Mouse (Mus musculus) 416B (cell line): ENCODE measurements around the gene Slc16a10.

Source experiments
- DNase-seq: peaks from one replicate; pipeline ENCODE4 v3.0.0; 2011; ENCODE audit warnings: low read depth

Slc16a10 gene

DNA sequence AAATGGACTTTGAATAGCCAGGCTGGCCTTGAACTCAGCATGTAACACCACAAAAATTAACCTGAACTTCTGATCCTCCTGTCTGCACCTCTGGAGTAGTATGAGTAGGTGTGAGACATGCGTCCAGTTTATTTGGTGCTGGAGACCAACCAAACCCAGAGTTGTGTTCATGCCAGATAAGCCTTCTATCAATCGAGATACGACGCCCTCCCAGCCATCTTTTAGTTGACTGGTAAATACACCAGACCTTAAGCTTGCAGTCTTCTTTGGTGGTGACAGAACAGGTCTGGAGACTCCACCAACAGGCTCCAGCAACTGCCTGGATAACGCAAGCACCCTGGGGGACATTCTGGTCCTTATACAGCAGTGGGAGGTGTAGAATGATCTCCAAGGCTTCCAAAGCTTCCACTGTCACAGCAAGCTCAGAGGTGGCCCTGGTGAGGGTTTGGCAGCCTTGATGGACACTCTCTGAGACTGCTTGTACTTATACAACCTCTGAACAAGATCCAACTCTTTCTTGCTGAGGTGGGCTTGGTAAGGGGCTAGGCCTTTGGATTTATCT lies 7.6 kb upstream of the Slc16a10 start:
- DNase-seq, result no peak

DNA sequence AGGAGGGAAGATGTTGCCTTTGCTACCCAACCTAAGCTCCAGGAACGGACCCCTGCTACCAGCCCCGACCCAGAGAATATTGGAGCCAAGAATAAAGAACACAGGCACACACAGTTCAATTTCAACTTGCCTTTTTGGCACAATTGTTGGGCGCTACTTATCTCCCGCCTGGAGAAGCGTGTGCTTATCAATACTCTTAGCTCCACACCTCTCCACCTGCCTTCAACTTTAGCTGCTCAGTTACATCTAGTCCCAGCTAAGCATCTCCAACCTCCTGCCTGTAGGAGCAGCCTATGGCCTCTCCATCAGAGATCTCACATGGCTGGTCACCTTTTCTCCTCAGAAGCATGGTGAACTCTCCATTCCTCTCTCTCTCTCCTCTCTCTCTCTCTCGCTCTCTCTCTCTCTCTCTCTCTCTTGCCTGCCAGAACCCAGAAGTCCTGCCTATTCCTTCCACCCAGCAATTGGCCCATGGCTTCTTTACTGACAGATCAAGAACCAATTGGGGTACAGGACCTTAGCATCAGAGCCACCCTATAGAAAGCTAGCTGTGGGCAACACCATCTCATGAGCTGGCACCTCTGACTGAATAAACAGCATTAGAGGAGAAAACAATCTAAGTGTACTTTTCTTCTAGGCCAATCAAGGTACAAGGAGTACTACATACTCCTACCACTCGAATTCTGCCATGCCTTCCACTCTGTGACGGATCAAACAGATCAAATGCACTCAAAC lies 5.4 kb upstream of the Slc16a10 start:
- DNase-seq, result no peak

GRCm38 (mm10) chr10:40146451-40146850 lies 4.4 kb upstream of the Slc16a10 start:
- DNase-seq, result no peak

GRCm38 (mm10) chr10:40144815-40145214 lies 2.8 kb upstream of the Slc16a10 start:
- DNase-seq, result peak; percentile 71

DNA sequence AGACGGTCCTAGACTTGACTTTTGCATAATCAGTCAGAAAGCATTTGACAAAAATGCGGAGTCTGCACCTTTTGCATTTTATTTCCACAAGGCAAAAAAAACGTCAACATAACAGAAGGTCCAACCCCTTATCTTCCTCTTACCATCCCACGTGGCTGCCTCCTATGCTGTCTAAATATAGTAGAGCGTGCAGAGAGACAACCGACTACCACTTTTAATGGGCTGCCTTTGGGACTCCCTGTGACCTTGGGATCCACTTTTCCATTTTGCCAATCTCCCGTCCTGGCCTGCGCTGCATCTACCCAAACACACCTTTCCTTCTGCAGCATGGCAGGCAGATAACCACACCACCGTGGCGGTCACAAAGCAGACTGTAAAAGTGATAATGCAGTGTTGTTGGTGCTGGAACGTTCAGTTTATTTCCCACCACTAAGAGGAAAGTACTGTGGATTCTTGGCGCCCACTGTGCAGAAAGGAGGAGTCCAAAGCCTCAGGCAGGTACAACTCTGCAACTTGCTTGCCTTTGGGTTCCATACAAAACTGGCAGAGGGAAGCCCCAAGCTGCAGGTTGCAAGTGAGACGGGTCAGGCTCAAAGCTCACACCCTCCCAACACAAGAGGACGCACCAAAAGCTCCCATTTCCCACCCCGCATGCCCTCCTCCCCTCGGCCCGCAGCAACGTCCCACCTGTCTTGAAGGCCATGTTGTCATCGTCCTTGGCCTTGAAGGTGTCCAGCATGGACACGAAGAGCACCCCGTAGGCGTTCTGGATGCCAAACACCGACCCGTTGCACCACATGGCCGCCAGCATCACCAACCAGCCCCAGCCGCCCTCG lies 824 bp downstream of the Slc16a10 start:
- peak; percentile 50 for DNase-seq

DNA sequence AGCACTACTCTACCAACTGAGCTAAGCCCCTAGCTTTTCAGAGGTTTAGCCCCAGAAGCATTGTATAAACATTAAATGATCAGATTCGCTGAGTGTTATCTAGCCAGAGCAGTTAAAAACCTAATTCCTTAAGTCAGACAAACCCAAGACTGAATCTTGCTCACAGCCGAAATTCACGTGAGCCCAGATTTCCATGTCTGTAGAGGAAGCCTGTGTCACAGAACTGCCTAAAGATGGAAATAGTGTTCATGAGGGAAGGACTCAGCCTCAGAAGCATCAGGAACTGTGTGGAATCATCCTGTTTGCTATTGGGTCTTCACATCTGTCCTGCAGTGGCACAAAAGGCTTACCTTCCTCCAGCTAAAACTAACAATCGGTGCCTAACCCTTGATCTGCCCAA lies 2.4 kb downstream of the Slc16a10 start:
- no peak for DNase-seq

DNA sequence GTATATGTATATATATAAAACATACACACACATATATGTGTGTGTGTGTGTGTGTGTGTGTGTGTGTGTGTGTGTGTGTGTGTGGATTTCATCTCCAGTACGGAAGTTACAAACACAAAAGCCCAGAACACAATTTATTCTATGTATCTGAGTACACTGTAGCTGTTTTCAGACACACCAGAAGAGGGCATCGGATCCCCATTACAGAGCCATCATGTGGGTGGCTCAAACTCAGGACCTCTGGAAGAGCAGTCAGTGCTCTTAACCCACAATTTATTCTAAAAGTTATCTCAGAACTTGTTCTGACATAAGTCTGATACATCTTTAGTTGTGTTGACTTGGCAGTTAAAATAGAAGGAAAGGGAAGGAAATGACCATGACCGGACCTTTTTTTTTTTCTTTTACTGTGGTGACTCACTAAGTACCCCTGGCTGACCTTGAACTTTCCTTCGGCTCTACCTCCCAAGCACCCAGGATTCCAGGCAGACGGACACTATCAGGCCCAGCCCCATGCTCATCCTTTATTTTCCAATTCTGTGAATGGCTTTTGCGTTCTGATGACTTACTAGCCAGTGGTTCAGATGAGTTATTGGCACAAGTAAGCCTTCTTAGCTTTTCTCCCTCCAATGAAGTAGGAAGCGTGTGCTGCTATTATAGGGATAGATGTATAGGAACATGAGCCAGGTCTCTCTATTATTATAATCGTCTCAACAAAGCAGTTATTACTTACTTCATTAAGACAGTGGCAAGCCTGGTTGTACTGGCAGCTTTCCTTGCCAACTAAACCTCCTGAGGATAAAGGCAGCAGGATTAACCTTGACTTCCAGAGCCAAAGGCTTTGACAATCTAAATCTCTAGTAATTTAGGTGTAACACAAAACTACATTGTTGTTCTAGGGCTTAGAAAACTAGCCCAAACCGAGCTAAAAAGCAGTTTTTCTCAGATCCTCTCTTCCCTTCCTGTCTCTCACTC lies 6.0 kb downstream of the Slc16a10 start:
- DNase-seq, result peak; percentile 86

DNA sequence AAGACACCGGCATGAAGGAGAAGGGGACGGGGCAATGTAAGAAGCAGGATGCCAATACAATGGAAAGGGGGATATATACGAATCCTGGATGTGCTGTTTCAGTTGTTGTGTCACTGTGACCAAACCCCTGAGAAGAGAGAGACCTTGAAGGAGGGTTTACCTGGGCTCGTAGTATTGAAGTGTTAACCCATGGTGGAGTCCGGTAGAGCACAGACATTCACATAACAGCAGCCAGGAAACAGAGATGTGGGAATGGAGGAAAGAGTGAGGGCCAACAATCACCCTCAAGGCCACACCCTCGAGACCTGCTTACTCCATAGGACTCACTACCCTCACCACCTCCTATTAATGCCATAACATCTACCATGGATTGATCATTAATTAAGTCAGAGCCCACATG lies 7.2 kb downstream of the Slc16a10 start:
- DNase-seq, result no peak

DNA sequence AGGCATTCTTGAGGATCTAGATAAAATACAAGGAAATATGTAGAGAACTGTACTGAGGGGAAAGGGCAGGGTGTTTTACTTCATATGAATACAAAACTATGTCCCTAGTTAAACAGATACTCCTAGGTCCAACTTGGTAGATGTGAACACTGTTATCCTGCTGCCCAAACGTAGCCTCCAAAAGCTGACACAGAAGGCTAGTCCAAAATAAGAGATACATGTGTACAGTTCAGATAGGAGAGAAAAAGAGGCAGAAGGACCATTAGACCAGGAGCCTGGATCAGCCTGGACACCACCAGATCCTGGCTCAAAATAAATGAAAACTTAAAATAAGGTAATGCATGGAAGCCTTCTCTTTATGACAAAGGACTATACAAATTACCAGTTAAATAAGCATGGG lies 8.4 kb downstream of the Slc16a10 start:
- DNase-seq, result no peak

DNA sequence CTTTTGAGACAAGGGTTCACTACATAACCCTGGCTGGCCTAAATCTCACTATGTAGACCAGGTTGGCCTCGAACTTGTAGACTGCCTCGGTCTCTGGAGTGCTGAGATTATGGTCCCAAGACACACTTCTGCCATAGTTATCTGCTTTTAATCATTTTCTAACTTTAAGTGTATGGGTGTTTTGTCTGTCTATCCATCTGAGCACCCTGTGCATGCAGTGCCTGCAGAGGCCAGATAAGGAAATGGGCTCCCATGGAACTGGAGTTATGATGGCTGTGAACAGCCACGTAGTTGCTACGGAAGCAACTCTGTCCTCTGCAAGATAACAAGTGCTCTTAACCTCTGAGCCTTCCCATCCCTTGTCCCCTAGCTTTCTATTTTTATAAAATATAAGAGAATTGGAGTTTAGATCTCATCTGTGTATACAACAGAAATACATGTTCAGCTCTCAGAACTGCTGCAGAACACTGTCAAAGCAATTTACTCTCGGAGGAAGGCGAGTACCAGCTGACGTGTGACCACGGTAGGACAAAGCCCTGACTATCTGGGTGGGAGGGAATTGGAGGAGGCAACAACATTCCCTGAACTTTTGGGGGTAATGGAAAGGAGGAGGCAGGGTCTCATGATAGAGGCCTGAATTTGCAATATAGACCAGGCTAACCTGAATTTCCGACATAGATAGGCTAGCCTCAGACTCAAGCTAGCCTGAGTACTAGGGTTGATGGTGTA lies 10.2 kb downstream of the Slc16a10 start:
- peak; percentile 88 for DNase-seq

GRCm38 (mm10) chr10:40130126-40130525 lies 11.9 kb downstream of the Slc16a10 start:
- no peak for DNase-seq

DNA sequence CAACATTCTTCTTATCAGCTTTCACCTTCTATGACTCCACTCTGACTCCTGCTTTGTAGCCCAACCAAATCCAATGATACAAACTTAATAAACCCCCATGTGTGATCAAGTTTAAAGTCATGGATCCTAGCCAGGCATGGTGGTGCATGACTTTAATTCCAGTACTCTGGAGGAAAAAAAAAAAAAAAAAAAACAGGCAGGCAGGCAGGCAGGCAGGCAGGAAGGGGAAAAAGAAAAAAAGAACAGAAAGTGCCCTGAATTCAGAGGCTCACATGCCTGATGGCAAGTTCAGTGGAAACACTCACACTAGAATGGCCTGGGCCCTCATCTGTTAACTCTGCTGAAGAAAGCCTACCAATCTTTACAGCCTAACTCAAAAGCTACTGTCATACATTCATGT lies 12.9 kb downstream of the Slc16a10 start:
- DNase-seq, result peak; percentile 24

DNA sequence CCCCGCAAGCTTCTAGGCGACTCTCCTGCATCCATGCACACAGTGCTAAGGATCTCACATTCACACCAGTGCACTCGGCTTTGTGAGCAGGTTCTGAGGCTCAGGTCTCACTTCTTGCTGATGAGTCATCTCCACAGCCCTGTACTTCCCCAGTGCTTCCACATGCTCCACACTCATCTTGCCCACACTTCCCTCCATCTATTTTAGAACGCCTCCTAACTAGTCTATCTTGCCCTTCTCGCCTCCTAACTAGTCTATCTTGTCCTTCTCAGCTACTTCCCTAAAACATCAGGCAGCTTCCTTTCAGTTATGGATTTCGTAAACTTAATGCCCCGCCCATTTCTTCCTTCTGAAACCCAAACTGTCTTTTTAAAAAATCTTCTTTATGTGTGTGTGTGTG lies 13.6 kb downstream of the Slc16a10 start:
- DNase-seq, result peak; percentile 94

DNA sequence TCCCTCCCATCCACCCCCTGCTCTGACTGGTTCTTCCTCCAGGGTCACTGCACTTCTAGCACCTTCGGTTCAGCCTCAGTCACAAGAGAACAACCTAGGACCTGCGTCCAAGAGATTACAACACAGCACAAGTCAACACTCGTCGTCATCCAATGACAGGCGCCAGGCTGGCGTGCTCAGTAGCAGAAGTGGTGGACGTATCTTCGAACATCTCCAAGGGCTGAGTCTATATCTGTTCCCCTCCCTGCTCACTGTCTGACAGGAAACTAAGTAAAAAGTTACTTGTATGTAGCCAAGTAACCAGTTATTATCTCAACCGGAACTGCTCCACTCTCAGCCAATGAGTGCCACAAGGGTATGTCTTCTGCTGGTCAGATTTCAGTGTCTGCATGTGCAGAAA lies 16.9 kb downstream of the Slc16a10 start:
- peak; percentile 79 for DNase-seq

GRCm38 (mm10) chr10:40124570-40124969 lies 17.5 kb downstream of the Slc16a10 start:
- peak; percentile 46 for DNase-seq

DNA sequence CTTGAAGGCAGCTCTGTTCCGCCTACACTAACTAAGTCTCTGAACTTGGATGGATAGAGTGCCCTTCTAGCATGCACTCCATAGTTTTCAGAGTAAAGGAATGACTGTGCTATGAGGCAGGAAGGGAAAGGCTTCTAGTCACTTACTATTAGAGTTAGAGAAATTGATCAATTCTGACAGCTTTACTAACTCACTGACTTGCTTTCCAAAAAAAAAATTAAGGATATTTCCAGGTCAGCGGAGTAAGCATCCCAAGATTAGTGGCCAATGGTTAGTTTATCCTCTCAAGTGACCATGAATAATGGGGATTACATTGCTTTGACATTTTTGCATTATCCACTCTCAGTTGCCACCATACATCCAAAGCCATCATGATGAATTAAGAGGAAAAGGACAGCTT lies 18.0 kb downstream of the Slc16a10 start:
- no peak for DNase-seq

- DNase-seq, result no peak
Observed at GRCm38 (mm10) chr10:40119466-40119865, 22.6 kb downstream of the Slc16a10 start.

DNA sequence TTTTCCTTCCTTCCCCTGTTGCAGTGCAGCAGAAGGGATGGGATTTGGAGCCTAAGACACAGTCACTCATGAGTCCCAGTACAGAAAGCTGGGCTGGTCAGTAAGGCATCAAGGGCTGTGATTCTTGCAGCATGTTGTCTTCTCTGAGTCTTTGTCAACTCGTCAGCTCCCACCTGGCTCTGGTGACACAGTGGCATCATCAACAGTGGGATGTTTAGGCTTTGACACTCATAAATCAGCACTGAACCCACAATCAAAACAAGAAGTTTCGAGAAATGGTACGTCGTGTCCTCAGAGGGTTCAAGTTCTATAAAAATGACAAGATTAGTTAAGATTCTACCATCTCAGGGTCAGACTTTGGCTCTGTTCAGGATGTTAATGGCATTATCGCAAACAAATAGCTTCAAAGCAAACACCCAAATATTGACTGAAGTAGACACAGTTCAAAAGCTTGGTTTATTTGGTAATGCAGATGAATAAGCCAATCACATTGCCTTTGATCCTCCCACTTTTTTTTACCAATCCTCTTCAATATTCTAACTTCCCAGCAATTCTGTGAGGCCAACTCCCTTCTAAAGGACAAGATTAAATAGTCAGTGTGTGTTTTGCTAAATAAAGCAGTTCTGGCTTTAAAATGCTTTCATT lies 23.2 kb downstream of the Slc16a10 start:
- no peak for DNase-seq

- no peak for DNase-seq
Observed at GRCm38 (mm10) chr10:40113517-40114085, 28.5 kb downstream of the Slc16a10 start.

DNA sequence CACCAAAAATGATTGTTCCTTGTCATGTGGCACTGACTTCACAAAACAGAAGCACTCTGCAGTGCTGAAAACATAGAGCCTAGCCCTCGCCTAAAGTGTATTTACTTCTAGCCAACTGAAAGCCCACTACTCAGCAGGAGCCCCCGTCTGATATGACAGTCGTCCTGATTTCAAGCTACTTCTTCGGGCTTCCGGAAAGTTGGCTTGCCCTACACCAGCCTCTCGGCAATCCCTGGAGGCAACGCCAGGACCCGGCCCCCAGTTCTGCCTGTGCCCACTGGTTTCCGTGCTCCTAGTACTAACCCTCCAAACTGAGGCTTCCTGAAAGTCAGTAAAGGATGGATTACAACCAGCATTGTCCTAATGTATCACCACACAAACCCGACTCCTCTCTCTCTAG lies 29.8 kb downstream of the Slc16a10 start:
- no peak for DNase-seq
